ENCODE assay signal across 20 mouse cellular contexts in the genomic region with DNA sequence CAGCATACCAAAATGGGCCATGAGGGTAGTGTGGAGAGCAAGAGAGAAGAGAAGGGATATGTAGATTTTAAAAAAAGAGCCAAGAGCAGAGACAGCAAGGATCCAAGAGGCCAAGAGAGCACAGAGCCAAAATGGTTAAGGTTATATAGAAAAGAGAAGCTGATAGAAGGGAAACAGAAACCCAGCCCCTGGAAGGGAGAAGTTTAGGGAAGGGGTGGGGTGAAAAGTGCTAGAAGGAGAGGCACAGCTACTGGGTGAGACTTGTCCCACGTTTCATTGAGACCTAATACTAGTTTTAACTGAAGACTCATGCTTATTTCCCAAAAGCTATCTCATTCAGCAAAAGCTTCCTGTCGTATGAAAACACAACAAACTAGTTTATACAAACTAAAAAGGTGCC. TPM values are rescaled to one million over a fixed set of nuclear protein-coding genes. Genes with fewer than 3 reads are reported as not detected.
"Had no signal": no experiment of that assay in that cellular context is flagged by ENCODE, and none has a peak within 500 bp of the region (broad histone marks: within the 10 kb centered on the region; RNA-seq: fewer than 3 reads in every experiment).

No protein-coding gene starts in this region.

- ATAC-seq: liver, embryonic 12.5 days; liver, postnatal 0 days; lung, postnatal 0 days; midbrain, embryonic 13.5 days; midbrain, embryonic 15.5 days; midbrain, embryonic 16.5 days had no signal

- DNase-seq: left cerebral cortex, postnatal 4 days; liver; liver, embryonic 13.5 days; liver, postnatal 0 days; lung, adult 18-20 months; lung, adult 2 months; lung, embryonic 14.5 days; lung, postnatal 10 days; lung, postnatal 14 days; lung, postnatal 36 days; lung, postnatal 4 days; midbrain, embryonic 14.5 days had no signal

RNA-seq across cellular contexts. Expression of a gene that starts 56.5 kb away (rescaled TPM):
- total RNA-seq: megakaryocyte progenitor cell, adult 5-6 weeks; megakaryocyte-erythroid progenitor cell, adult 5-6 weeks; monocyte, adult 5-6 weeks had no signal
